Mouse (Mus musculus): ENCODE data around the gene Nmt1. TPM values are rescaled to one million over a fixed set of nuclear protein-coding genes. Genes with fewer than 3 reads are reported as not detected.

The Nmt1 gene
- total and polyA plus RNA-seq, 3 experiments = 9.2 to 83.8 (median 51.2) TPM

GRCm38 (mm10) chr11:102996991-102997770 is 30.8 kb upstream of the Nmt1 start:
- no peaks in the 10 kb centered on the region for H3K27me3 ChIP-seq (ENCODE audit: insufficient read depth, low read length)
- peaks cover 80% of the 10 kb centered on the region for H3K36me3 ChIP-seq (replicated peaks)
- ATAC-seq (ENCODE audit: extremely low read depth, insufficient number of reproducible peaks, low FRiP score, poor library complexity, severe bottlenecking) = no peak
- no peak for DNase-seq (ENCODE audit: low spot score)
- no peak for TF ChIP-seq TAL1 (conservative IDR thresholded peaks at IDR 0.05; ENCODE audit: low read depth, low read length)
- TF ChIP-seq CTCF (IDR thresholded peaks at IDR 0.05; ENCODE audit: low read depth, low read length) = no peak
- no peak for TF ChIP-seq GATA1 (IDR thresholded peaks at IDR 0.05; ENCODE audit: borderline replicate concordance, low read length)
- TF ChIP-seq GATA2 (IDR thresholded peaks at IDR 0.05; ENCODE audit: borderline replicate concordance, low read depth, low read length) = no peak
- no peak for TF ChIP-seq POLR2AphosphoS5 (IDR thresholded peaks at IDR 0.05; ENCODE audit: insufficient replicate concordance, low read depth, low read length)
- H3K4me1 ChIP-seq (ENCODE audit: insufficient read depth, low read depth, low read length) = peaks cover 72% of the 10 kb centered on the region
- peak overlapping the region; percentile 71; the same call in 1 of the 2 replicates for H3K4me3 ChIP-seq (ENCODE audit: low read depth, low read length)
- no peaks in the 10 kb centered on the region for H3K9me3 ChIP-seq (replicated peaks)

DNA sequence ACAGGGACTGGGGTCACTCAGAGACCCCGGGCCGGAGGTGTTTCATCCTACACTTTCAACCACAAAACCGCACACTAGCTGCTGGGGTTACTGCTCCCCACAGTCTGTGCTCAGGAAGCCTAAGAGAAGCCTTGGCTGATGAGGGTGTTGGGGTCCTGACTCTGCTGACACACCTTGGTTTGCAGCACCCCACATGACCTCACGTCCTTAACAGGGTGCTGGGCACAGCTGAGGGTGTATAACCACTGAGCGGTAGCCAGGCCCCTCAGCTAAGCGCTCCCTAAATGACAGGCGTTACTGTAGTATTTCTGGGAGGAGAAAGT is 29.8 kb upstream of the Nmt1 start:
- TF ChIP-seq POLR2AphosphoS5 (IDR thresholded peaks at IDR 0.05; ENCODE audit: insufficient replicate concordance, low read depth, low read length) (no peak), CTCF (IDR thresholded peaks at IDR 0.05; ENCODE audit: low read depth, low read length) (no peak), GATA1 (IDR thresholded peaks at IDR 0.05; ENCODE audit: borderline replicate concordance, low read length) (no peak), GATA2 (IDR thresholded peaks at IDR 0.05; ENCODE audit: borderline replicate concordance, low read depth, low read length) (no peak), TAL1 (conservative IDR thresholded peaks at IDR 0.05; ENCODE audit: low read depth, low read length) (no peak)
- peaks cover 76% of the 10 kb centered on the region for H3K4me1 ChIP-seq (ENCODE audit: insufficient read depth, low read depth, low read length)
- no peak for DNase-seq (ENCODE audit: low spot score)
- H3K4me3 ChIP-seq (ENCODE audit: low read depth, low read length) = peak overlapping the region; percentile 71; the same call in 1 of the 2 replicates
- H3K27me3 ChIP-seq (ENCODE audit: insufficient read depth, low read length) = no peaks in the 10 kb centered on the region
- peaks cover 85% of the 10 kb centered on the region for H3K36me3 ChIP-seq (replicated peaks)
- ATAC-seq (ENCODE audit: extremely low read depth, insufficient number of reproducible peaks, low FRiP score, poor library complexity, severe bottlenecking) = no peak
- H3K9me3 ChIP-seq (replicated peaks) = no peaks in the 10 kb centered on the region

GRCm38 (mm10) chr11:102998577-102999316 is 29.2 kb upstream of the Nmt1 start:
- TF ChIP-seq POLR2AphosphoS5 (IDR thresholded peaks at IDR 0.05; ENCODE audit: insufficient replicate concordance, low read depth, low read length) = no peak
- TF ChIP-seq GATA1 (IDR thresholded peaks at IDR 0.05; ENCODE audit: borderline replicate concordance, low read length) = no peak
- peak; percentile 35; the same call in 1 of the 2 replicates for TF ChIP-seq TAL1 (conservative IDR thresholded peaks at IDR 0.05; ENCODE audit: low read depth, low read length)
- TF ChIP-seq GATA2 (IDR thresholded peaks at IDR 0.05; ENCODE audit: borderline replicate concordance, low read depth, low read length) = peak; percentile 83; the same call in 1 of the 2 replicates
- TF ChIP-seq CTCF (IDR thresholded peaks at IDR 0.05; ENCODE audit: low read depth, low read length) = no peak
- Histone ChIP-seq H3K9me3 (replicated peaks) (no peaks in the 10 kb centered on the region), H3K4me3 (ENCODE audit: low read depth, low read length) (peak overlapping the region; percentile 71), H3K27me3 (ENCODE audit: insufficient read depth, low read length) (no peaks in the 10 kb centered on the region), H3K36me3 (replicated peaks) (peaks cover 85% of the 10 kb centered on the region), H3K4me1 (ENCODE audit: insufficient read depth, low read depth, low read length) (peaks cover 77% of the 10 kb centered on the region)
- DNase-seq (ENCODE audit: low spot score) = peak; percentile 93
- ATAC-seq (ENCODE audit: extremely low read depth, insufficient number of reproducible peaks, low FRiP score, poor library complexity, severe bottlenecking) = peak; percentile 83

- Histone ChIP-seq H3K36me3 (replicated peaks) (peaks cover 83% of the 10 kb centered on the region), H3K9me3 (replicated peaks) (no peaks in the 10 kb centered on the region), H3K27me3 (ENCODE audit: insufficient read depth, low read length) (no peaks in the 10 kb centered on the region), H3K4me3 (ENCODE audit: low read depth, low read length) (peak overlapping the region; percentile 71), H3K4me1 (ENCODE audit: insufficient read depth, low read depth, low read length) (peaks cover 74% of the 10 kb centered on the region)
- DNase-seq (ENCODE audit: low spot score) (no peak), ATAC-seq (ENCODE audit: extremely low read depth, insufficient number of reproducible peaks, low FRiP score, poor library complexity, severe bottlenecking) (no peak)
- TF ChIP-seq TAL1 (conservative IDR thresholded peaks at IDR 0.05; ENCODE audit: low read depth, low read length) (no peak), CTCF (IDR thresholded peaks at IDR 0.05; ENCODE audit: low read depth, low read length) (no peak), GATA1 (IDR thresholded peaks at IDR 0.05; ENCODE audit: borderline replicate concordance, low read length) (no peak), GATA2 (IDR thresholded peaks at IDR 0.05; ENCODE audit: borderline replicate concordance, low read depth, low read length) (no peak), POLR2AphosphoS5 (IDR thresholded peaks at IDR 0.05; ENCODE audit: insufficient replicate concordance, low read depth, low read length) (no peak)
Measured at GRCm38 (mm10) chr11:102999317-102999970, 28.5 kb upstream of the Nmt1 start.

GRCm38 (mm10) chr11:103000111-103000510 is 27.9 kb upstream of the Nmt1 start:
- Histone ChIP-seq H3K36me3 (replicated peaks) (peaks cover 82% of the 10 kb centered on the region), H3K4me1 (ENCODE audit: insufficient read depth, low read depth, low read length) (peaks cover 75% of the 10 kb centered on the region), H3K27me3 (ENCODE audit: insufficient read depth, low read length) (no peaks in the 10 kb centered on the region), H3K9me3 (replicated peaks) (no peaks in the 10 kb centered on the region), H3K4me3 (ENCODE audit: low read depth, low read length) (peak overlapping the region; percentile 71; the same call in 1 of the 2 replicates)
- ATAC-seq (ENCODE audit: extremely low read depth, insufficient number of reproducible peaks, low FRiP score, poor library complexity, severe bottlenecking) (no peak), DNase-seq (ENCODE audit: low spot score) (no peak)
- TF ChIP-seq TAL1 (conservative IDR thresholded peaks at IDR 0.05; ENCODE audit: low read depth, low read length) = no peak

GRCm38 (mm10) chr11:103001063-103001462 is 26.9 kb upstream of the Nmt1 start:
- Histone ChIP-seq H3K4me3 (ENCODE audit: low read depth, low read length) (no peak overlapping the region; the same call in 1 of the 2 replicates), H3K27me3 (ENCODE audit: insufficient read depth, low read length) (no peaks in the 10 kb centered on the region), H3K9me3 (replicated peaks) (no peaks in the 10 kb centered on the region), H3K36me3 (replicated peaks) (peaks cover 82% of the 10 kb centered on the region), H3K4me1 (ENCODE audit: insufficient read depth, low read depth, low read length) (peaks cover 83% of the 10 kb centered on the region)
- TF ChIP-seq CTCF (IDR thresholded peaks at IDR 0.05; ENCODE audit: low read depth, low read length) (no peak), TAL1 (conservative IDR thresholded peaks at IDR 0.05; ENCODE audit: low read depth, low read length) (no peak), GATA1 (IDR thresholded peaks at IDR 0.05; ENCODE audit: borderline replicate concordance, low read length) (no peak), GATA2 (IDR thresholded peaks at IDR 0.05; ENCODE audit: borderline replicate concordance, low read depth, low read length) (no peak), POLR2AphosphoS5 (IDR thresholded peaks at IDR 0.05; ENCODE audit: insufficient replicate concordance, low read depth, low read length) (no peak)
- no peak for DNase-seq (ENCODE audit: low spot score)
- ATAC-seq (ENCODE audit: extremely low read depth, insufficient number of reproducible peaks, low FRiP score, poor library complexity, severe bottlenecking) = no peak

Data from G1E (cell line).